Mouse (Mus musculus) ovary, adult 18-20 months (tissue): ENCODE data around the gene Pex5l.

Experiments
- DNase-seq: peaks from one replicate; pipeline ENCODE4 v3.0.0; 2022; ENCODE audit warnings: low spot score, mixed read lengths

The Pex5l gene

DNA sequence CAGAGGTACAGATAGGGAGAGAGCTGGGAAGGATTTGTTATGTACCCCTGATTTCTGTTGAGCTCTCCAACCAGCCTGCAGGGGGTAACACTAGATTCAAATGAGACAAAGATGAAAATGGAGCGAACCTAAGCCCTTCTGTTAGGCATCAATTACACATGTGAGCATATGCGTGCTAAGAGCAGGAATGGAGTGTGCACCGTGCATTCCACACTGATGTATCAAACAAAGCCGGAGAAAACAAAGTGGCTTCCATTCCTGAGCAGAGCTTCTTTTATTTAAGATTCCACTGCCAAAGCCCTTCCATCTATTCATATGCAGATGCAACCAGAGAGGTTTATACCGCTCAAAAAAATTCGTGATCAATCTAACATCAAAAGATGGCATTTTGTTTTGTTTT is 79.5 kb downstream of the Pex5l start:
- no peak for DNase-seq

DNA sequence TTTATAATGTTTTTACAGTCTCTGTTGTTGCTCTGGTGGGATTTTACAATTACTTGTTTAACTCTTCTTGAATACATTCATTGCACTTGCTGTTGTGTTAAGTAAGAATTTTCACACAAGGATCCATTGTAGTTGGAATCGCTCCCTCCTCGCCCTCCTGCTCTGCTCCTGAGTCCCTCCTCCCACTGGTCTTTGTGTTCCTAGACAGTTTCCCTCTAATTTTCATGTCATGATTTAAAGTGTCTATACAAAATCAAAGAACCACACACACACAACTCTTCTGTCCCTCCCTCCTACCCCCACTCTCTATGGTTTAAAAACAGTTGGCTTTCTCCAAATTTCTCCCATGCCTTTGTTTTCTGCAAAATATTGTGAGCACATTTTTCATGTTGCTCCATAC is 81.6 kb downstream of the Pex5l start:
- no peak for DNase-seq

DNA sequence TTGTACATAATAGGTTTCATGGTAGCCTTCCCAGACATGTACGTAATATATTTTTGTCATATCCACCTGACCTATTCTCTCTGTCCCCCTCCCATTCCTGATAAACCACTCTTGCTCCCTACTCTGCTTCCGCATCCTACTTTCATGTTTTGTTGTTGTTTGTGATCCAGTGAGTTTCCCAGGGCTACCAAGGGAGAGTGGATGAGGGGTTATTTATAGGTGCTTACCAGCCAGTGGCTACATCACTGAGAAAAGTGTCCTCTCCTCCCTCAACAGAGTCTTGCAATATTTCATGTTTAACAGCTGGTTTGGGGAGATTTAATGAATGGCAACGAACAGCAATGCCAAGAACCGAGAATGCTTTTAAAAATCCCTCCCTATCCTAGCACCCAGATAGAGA is 82.0 kb downstream of the Pex5l start:
- DNase-seq, result no peak

DNA sequence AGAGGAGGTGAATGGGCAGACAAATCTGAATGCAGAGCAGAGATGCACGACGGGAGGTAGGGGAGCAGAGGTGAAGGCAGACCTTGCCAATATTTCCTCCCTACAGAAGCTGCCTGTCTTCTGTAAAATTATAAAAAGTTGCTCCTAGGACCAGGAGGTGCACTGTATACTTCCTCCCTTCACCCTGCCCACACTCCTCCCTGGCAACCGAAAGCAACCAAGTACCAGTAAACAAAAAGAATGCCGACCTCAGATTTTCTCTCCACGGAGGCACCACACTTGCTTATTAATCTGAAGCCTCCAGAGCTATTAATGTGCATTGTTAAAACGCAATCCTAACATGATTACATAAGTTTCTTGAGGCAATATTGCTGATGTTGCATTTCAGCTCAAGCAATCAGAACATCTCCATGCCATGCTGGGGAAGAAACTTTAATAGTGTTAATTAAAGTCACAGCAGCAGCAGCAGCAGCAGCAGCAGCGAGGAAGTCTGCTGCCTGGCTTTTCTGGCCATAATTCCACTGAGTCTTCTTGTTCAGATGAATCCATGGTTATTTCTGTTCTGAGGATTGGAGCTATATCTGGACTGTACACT is 82.6 kb downstream of the Pex5l start:
- DNase-seq, result no peak

DNA sequence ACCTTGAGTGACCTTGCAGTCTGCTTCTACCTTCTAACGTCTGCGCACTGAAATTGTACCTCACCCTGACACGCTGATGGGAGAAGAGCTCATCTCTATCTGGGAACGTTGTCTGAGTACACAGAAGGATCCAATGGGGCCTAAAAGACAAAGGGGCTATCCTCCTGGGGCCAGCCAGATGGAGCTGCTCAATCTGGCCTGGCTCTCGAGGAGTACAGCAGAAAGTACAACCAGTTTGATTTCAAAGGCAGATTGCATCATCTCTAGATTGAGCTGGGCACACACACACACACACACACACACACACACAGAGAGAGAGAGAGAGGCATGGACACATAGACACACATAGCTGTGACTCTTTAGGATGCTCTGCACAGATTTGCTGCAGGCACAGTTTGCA is 94.7 kb downstream of the Pex5l start:
- DNase-seq, result no peak

DNA sequence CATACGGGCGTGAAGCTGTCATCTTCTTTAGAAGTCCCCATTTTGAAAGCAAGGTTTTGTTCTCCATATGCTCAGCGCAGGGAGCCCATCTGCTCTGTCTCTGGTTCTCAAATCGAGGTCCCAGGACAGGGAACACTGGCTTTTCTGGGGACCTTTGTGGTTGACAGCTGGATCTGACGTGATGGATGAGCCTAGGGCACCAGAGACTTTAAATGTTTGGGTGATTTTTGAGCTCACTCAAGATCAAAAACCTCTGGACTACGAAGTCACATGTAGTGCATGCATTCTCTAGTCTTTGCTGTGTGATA is 98.3 kb downstream of the Pex5l start:
- no peak for DNase-seq

DNA sequence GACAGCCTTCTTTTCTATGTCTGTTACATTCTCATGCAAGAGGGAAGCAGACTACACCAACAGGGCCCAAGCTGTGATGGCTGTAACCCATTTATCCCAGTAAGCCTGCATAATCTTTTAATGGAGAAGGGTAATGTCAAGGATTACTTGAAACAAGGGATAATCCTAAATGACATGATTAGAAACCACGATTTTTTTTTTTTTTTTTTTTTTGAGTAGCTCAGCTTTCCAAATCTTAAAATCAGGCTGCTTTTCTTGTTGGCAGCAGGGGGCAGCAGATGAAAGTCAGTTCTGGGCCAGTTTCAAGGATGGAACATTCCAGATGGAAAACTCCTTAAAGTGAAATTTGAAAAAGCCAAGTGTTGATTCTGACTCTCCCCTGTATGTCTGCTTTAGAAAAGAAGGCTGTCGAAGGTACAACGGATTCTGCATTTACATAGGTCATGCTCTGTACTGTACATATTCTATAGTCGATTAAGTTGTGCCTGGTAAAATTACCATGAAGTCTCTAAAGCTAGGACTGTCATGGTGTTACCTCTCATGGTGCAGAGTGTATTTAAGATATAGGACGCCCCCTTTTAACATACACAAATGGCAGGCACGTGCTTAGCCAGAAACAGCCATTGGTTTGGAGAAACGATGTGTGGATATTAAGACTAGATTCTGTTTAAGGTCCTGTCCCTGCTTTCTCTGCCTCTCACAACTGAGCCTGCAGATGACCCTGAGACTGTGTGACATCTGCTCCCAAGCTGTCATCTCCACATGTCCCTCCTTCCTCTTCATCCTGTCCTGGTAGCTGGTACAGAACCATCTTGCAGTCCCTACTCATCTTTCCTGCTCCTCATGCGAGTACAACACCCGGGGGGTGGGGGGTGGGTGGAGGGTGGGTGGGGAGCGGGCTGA is 98.9 kb downstream of the Pex5l start:
- no peak for DNase-seq

DNA sequence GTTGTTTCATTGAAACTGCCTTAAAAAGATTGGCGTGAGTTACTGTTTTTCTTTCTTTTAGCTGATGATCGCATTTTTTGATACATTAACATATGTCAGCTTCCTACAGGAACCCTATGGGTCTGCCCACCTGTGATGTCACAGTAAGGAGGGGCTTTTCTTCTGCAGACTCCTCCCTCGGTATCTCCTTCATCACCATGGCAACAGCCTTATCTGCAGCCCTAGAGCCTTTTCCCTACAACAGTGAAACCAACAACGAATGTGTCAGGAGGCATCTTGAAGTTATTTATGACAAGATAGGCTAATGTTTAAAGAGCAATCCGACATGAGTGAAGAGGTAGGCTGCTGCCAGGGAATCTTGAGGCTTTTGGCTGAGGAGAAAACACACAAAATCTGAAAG is 118.5 kb downstream of the Pex5l start:
- no peak for DNase-seq

DNA sequence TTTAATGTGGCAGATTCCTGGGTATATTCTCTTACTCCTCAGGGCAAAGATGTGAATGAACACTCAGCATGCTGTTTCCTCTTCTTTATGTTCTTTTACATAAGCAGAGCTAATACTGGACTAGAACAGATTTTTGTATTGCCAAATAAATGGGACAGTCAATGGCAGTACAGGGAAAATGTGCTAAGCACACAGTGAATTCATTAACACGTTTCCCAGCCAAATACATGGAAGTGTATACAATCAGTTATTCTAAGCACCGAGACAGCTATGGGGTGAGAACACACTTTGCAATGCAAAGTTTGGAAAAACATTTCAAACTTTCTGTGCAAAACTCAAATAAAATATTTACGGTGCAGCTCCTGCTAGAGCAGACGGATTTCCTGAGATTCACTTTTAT is 139.1 kb downstream of the Pex5l start:
- DNase-seq, result no peak

DNA sequence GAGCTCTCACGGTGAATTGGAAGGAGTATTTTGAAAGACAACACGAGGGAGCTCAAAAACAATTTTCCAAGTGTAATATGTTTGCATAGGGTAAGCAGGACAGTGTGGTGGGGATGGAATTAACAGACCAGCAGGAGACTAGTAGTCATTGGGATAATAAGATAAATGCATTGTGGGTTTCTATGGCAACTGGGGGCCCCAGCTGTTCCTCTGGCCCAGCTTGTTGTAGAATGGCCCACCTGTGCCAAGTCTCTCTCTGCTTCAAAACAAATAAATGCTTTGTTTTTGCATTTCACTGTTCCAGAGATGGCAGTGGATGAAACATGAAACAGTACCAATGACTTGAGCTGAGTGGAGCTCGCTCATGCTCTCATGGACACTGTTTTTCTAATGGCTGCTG is 141.3 kb downstream of the Pex5l start:
- no peak for DNase-seq

DNA sequence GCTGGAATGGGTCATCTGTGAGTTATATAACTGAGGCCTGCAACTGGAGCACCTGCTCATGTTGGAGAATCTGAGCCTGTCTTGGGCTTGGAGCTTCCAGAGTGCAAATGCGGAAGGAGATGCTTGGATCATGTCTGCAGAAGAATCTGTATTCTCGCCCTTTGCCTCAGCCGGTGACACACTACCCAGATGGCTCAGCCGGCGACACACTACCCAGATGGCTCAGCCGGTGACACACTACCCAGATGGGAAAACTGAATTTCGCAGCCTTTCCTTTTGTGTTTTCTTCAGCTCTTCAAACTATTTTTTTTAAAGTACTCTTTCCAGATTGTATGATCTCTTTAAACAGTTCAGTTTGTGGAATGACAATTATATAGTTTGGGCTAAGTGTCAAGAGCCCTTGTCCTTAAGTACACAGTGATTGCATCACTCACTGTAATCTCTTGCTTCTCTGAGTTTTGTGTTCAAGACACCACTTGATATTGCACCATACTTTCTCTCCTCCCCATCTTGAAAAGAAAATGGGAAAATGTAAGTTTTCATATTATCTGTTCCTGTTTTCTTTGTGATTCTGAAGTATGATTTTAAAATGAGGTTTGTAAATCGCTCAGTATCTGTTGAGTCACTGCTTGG is 142.5 kb downstream of the Pex5l start:
- no peak for DNase-seq

DNA sequence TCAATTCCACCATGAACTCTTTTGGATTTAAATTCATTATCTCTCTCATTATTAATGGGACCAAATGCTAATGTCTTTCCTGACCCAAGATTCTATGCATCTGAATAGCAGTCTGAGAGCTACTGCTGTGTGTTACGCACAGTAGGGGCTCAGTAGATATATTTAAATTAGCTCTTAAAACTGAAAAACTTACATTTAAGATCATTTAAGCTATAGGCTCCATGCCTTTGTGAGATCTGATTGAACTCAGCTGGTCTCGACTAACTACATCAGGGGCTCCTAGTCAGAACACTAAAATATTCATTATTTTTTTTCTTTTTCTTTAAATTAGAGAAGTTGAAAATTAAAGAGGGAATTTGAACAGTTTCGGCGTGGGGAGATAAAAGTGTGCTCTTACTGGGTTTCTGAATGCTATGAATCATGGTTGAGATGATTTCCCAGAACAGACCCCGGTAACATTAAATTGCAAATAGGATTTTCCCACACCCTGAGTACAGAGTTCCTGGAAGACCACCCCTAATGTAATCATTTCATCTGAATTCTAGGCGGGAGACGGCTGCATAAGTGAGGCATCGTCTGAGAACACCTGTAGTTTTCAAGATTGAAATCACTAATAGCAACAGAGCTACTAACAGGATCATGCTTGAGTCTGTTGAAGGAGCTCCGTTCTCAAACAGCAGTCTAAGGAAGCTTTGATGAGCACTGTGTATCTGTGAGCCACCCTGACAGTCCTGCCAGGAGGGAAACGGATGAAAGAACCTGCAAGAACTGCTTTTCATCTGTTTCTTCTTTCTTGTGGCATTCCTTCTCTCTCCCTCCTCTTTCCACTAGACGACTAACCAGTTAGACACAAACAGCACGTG is 151.1 kb downstream of the Pex5l start:
- no peak for DNase-seq

DNA sequence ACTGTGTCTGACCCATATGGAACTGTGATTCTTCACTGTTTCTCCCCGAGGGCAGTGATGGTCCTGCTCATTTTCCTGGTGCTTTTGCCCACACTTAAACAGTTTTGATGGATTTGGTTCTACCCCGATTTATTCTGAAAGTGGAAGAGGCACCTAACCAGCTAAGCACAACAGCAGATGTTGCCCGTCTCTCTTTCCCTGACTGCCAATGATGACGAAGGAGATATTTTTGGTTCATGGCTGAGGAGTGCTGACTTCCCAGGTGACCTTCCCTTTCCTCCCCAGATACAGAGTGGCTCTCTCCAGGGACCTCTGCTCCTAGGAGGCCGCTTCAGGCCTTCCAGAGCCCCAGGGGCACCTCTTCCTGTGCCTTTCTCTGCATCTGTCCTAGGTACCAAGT is 155.2 kb downstream of the Pex5l start:
- no peak for DNase-seq

DNA sequence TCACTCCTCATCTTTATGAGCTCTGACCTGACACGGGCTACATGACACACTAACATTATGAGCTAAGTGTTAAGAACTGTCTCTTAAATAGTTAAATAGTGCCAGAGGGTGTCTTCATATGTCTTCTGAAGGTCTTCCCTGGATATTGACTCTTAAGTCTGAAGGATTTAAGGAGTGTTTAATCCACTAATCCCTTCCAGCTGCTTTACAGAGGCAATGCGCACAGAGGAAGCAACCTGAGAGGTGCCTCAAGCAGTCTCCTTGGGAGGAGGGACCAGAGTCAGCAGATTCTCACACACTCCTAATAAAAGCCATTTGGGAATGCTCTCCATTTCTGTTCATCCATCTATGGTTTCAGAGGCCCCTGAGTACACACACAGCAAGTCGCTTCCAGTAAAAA is 157.9 kb downstream of the Pex5l start:
- no peak for DNase-seq

DNA sequence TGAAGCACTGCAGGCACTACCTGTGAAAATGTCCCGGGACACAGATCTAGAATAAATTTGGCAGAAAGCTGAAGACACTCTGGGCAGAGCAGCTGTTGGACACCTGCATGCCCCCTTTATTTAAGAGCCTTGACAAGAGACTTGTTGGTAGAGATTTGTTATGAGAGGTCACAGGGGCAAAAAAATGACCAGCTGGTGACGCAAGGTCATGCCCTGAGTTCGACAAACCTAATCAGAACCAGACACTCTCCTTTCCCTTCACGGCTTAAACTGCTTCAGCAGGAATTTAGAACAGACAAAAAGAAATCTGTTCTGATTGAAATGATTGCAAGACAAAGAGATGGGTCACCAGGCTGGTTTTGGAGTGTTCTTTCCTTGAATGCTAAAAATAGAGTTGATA is 163.1 kb downstream of the Pex5l start:
- DNase-seq, result no peak

DNA sequence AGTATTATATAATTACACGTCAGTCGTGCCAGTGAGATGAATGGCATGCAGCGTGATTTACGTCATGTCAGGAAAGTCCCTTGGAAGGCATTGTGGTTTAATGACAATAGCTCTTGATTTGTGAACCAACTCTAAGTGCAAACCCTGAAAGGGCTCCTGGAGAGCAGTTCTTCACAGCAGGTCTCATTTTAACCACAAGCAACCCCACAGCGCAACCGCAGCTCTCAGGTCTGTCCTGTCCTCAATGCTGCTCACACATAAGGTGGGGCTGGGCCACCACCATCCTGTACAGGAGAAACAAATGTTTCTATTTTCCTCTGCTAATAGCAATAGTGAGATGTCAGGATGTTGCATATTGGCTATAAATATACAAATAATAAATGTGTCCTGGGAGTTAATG is 163.8 kb downstream of the Pex5l start:
- no peak for DNase-seq

DNA sequence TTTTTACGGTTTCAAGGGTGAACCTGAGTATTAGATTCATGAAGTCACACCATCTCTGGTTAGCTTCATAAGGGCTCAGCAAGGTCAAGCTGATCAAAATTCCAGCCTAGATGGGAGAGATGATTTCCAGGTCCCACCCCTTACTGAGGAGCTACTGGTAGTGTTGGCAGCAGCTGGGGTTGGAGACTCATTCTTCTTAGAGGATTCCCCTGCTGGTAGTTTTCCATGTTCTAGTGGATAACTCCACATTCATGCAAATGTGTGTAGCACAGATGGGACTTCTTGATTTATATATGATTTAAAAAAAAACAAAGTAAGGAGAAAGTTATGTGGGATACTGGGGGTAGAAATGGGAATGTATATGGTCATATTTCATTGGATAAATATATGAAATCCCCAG is 172.8 kb downstream of the Pex5l start:
- no peak for DNase-seq

DNA sequence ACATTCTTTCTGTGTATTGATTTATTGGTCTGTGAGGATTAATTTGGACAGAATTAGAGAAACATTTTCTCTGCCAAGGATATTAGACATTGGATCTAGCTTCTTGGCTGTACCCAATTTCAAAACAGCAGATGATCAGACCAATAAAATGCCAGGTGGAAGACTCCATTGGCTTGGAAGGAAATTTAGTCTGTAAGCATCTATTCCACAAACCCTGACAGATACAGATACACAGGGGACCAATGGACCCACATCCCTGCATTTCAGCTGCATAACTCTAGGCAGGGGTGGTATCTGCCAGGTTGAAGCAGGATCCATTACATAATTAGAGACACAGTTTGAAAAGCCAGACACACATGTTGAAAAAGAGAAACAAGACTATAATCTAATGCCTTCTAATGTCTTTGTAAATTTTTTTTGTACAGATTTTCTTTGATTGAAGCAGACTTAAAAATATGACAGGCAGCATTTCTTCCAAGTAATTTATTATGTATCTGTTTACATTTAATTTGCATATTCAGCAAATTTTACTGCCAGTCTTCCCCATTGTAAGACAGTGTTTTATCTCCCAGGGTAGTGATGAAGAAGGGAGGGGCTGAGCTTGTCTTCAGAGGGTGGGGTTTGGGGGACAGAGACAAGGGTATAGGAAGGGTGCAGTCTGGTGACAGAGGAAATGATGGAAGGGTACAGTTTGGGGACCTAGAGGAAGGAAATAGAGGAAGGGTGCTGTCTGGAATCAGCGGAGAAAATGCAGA is 174.2 kb downstream of the Pex5l start:
- no peak for DNase-seq

DNA sequence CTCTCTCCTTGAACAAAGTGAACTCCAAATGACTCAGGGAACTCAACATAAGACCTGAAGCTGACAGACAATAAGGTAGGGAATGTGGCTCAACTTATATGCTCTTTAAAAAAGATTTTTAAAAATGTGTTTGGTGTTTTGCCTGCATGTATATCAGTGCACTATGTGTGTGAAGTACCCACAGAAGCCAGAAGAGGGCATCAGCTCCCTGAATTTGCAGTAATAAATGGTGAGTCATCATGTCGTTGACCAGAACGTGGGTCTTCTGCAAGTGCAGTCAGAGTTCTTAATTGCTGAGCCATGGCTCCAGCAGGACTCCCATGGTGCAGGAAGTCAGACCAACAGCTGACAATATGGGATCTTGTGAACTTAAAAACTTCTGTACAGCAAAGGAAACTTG is 177.5 kb downstream of the Pex5l start:
- no peak for DNase-seq

DNA sequence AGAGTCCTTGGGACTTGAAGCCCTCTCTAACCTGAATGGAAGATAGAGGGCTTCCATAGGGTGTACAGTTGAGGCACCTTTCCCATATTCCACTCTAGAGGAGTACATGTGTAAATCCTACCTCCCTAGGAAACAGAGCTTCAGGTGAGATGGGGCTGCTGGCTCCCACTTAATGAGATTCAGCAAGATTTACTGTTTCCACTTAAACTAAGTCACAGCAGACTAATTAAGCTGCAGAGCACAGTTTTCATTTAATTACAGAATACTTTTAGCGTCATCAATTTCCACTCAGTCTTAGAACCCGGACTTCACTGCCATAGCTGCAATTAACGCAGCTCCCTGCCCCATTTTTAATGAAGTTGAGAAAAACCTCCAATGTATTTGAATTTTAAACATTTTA is 181.6 kb downstream of the Pex5l start:
- DNase-seq, result no peak

DNA sequence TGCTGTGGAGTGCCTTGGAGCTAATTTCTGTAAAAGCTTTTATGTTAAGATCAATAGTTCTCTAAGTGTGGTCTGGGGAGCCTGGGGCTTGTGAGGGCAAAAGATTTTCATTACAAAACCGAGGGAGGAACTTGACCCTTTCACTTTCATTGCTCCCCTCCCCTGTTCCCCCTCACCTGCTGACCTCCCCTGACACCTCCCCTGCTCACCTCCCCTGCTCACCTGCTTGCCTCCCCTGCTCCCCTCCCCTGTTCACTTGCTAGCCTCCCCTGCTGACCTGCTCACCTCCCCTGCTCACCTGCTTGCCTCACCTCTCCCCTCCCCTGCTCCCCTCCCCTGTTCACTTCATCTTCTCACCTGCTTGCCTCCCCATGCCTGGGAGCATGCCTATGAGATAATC is 191.7 kb downstream of the Pex5l start:
- DNase-seq, result no peak

DNA sequence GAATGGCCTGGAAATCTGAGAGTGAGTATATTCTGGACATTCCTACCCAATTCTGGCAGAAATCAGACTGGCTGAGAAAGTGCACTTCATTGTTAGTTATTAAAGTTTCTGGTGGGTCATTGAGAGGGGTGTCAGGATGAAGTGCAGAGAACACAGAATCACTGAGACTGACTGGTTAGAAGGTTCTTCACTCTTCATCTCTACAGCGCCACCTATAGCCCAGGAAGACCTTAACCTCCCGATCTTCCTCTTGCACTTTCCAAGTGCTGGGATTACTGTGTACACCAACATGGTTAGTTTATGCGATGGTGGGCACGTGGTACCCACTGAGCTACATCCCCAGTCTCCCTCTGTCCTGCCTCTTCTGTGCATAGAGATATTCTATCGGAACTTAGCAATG is 195.6 kb downstream of the Pex5l start:
- DNase-seq, result no peak
